Mouse (Mus musculus) erythroblast, embryonic 14.5 days (primary cell): ENCODE results near the gene Fbxl17. TPM values are rescaled to one million over a fixed set of nuclear protein-coding genes. Genes with fewer than 3 reads are reported as not detected.

Experiments
- H3K27me3 ChIP-seq: 2 replicates; pipeline ENCODE4 v1.6.1; 2012; ENCODE audit warnings: inconsistent platforms; ENCODE audit not compliant: control insufficient read depth
- H3K36me3 ChIP-seq: 2 replicates; pipeline ENCODE4 v1.6.1; 2012; ENCODE audit warnings: mild to moderate bottlenecking, inconsistent platforms; ENCODE audit not compliant: control insufficient read depth
- H3K4me1 ChIP-seq: 2 replicates; pipeline ENCODE4 v1.6.1; 2012; ENCODE audit warnings: inconsistent platforms; ENCODE audit not compliant: control insufficient read depth
- H3K4me3 ChIP-seq: replicated peaks from 2 replicates; pipeline ENCODE3; 2012; ENCODE audit warnings: moderate library complexity, mild to moderate bottlenecking, inconsistent platforms
- H3K9me3 ChIP-seq: 2 replicates; pipeline ENCODE4 v1.6.1; 2012; ENCODE audit warnings: low read length, inconsistent platforms, mixed read lengths; ENCODE audit not compliant: control insufficient read depth
- GATA1 ChIP-seq: IDR thresholded peaks from 2 replicates; pipeline ENCODE4 v1.6.1; 2012; ENCODE audit warnings: low read length, inconsistent platforms, mixed read lengths
- TAL1 ChIP-seq: IDR thresholded peaks from 3 replicates; pipeline ENCODE4 v1.6.1; 2012; ENCODE audit warnings: low read length, inconsistent platforms, mixed read lengths
- polyA plus RNA-seq: library from polyadenylated mRNA; stranded (reverse); fragments of >175 nt; gene quantifications from 2 replicates; pipeline ENCODE4 v1.2.3, GENCODE M21; 2012

Gene Fbxl17
- polyA plus RNA-seq, 1 experiment = 0.48 TPM

DNA sequence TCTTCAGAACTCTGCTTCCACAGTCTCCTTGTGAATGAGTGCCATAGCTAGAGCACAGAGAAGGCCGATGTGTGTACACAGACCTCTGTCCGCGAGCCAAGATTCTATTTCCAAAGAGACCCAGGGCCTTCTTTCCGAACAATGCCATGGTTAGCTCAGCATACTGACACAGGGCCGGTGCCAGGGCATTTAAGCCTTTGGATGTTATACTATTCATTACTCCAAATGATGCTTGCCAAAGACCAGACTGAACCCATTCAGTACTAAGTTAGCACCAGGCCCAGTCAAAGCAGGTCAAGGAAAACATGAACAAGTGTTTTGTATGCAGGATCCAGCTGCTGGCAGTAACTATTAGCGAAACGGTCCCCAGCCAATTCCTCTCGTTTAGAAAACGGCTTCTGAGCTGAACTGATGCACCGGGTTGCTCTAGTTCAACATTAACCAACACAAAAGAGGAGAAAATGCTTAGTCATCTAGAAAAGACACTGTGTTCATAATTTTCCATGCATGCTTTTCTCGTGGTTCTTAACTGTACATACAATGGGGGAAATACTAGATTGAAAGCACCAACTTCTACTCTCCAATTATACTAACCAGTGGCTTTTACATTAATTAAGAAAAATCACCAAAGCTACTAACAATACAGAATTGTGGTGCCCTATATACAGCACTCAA is 214.4 kb downstream of the Fbxl17 start:
- TF ChIP-seq GATA1 = no peak
- no peak for TF ChIP-seq TAL1
- no peaks in the 10 kb centered on the region for H3K9me3 ChIP-seq
- H3K4me1 ChIP-seq = peaks cover 27% of the 10 kb centered on the region

DNA sequence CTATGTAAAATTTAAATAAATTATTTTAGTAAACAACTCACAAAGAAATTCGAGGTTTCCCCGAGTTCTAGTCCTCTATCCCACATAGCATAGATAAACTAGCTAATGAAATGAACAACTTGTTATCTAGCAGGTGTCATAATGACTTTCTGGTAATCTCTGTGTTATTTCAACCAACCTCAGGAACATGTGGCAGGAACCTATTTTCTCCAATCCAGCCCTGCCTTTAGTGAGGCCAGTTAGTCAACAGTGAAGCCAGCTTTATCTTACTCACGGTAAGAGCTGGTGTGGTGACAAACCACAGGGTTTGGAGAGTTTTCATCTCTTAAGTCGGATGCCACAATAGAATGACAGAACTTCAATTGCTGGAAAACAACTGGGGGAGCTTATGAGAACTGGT is 215.7 kb downstream of the Fbxl17 start:
- Histone ChIP-seq H3K4me3 (no peak overlapping the region), H3K27me3 (no peaks in the 10 kb centered on the region), H3K36me3 (no peaks in the 10 kb centered on the region), H3K9me3 (no peaks in the 10 kb centered on the region), H3K4me1 (peaks cover 24% of the 10 kb centered on the region)
- no peak for TF ChIP-seq GATA1
- no peak for TF ChIP-seq TAL1

More for the DNA sequence above, 214.4 kb downstream of the Fbxl17 start:
- Histone ChIP-seq H3K27me3 (no peaks in the 10 kb centered on the region), H3K36me3 (no peaks in the 10 kb centered on the region), H3K4me3 (no peak overlapping the region)

DNA sequence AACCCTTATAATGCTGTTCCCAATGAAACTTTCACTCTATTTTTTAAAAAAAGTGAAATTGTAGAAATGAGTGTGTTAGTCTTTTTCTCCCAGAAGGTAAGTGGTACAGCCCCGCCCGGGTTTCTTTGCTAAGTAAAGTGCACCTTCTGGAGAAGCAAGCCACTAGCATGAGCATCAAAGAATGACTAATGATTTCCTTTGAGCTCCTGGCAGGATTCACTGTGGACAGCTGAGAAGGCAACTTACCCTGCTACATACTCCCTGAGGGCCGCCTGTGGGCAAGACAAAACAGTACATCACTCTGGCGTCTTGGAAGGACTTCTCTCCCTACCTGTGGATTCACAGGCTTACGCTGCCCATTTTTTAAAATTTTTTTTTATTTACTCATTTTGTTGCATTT is 217.8 kb downstream of the Fbxl17 start:
- Histone ChIP-seq H3K27me3 (no peaks in the 10 kb centered on the region), H3K4me3 (no peak overlapping the region), H3K9me3 (no peaks in the 10 kb centered on the region), H3K4me1 (peaks cover 23% of the 10 kb centered on the region), H3K36me3 (no peaks in the 10 kb centered on the region)
- no peak for TF ChIP-seq GATA1
- TF ChIP-seq TAL1 = no peak

DNA sequence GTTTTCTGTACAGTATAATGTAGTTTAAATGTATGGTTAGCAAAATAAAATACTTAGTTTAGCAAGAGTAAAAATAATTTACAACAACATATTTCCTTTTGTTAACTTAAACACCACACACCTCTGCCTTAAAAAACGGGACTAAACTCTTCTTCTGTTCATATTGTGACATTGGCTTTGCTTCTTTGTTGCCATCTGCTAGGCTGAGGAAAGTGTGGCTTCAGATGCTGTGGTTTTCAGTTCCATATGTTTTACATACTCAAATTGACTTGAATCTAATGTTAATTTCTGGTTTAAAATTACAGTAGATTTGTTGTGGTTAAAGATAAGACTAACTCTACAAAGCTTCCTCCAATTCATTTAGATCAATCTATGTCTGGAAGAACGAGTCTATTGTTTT is 218.8 kb downstream of the Fbxl17 start:
- peaks cover 23% of the 10 kb centered on the region for H3K4me1 ChIP-seq
- TF ChIP-seq TAL1 (no peak), GATA1 (no peak)
- H3K36me3 ChIP-seq = no peaks in the 10 kb centered on the region
- no peak overlapping the region for H3K4me3 ChIP-seq
- no peaks in the 10 kb centered on the region for H3K27me3 ChIP-seq
- no peaks in the 10 kb centered on the region for H3K9me3 ChIP-seq

DNA sequence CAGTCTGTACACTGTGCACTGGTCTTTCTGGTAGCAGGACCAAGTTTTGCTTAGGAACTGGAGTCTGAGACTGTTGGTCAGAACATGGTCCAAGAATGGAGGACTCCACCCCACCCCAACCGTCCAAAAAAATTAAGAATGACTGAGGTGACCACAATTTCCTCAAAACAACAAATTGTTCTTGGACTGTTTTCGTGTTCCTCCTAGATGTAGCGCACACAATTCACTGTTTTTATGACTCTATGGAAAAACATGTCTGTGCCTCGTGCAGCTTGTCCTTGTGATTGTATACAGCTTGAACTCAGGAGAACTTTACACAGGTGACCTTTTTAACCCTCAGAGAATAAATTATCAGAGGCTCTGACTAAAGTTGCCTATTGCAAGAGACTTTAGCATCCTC is 220.7 kb downstream of the Fbxl17 start:
- Histone ChIP-seq H3K36me3 (no peaks in the 10 kb centered on the region), H3K4me1 (peaks cover 12% of the 10 kb centered on the region), H3K27me3 (no peaks in the 10 kb centered on the region), H3K4me3 (no peak overlapping the region), H3K9me3 (no peaks in the 10 kb centered on the region)
- no peak for TF ChIP-seq TAL1
- no peak for TF ChIP-seq GATA1

DNA sequence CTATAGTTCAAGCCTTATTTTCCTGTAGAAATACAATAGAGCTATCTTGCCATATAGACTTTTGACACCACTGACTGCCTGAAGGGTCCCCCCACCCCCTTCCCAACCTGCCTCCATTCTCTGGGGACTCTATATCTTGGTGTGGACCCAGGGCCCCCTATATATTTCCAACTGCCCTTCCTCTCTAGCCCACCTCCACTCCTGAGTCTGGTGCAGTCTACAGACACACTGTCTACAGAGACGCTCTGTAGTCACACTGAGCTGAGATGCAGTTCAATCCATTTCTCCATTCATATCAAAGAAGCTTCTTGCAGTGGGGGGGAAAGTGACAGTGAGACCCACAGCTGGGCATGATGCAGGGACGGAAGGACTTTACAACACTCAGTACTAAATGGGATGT is 226.5 kb downstream of the Fbxl17 start:
- no peak for TF ChIP-seq TAL1
- no peak for TF ChIP-seq GATA1
- no peaks in the 10 kb centered on the region for H3K27me3 ChIP-seq
- H3K9me3 ChIP-seq = no peaks in the 10 kb centered on the region
- H3K4me3 ChIP-seq = no peak overlapping the region
- peaks cover 2% of the 10 kb centered on the region for H3K36me3 ChIP-seq
- peaks cover 16% of the 10 kb centered on the region for H3K4me1 ChIP-seq

DNA sequence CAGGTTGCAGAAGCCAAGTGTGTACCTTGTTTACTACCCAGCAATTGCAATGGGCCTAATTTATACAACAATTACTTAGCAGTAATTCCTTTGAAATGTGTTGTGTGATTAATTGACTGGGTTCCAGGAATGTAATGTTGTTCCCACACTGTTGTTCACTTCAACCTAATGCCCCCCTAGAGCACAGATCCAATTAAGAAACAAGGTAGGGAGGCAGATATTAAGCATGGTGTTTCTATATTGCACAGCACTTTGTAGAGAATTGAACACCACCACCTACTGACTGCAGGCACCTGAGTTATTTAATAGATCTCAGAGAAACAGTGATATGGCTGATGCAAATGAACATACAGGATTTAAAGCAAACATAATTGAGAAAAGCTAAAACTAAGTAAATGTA is 226.9 kb downstream of the Fbxl17 start:
- Histone ChIP-seq H3K27me3 (no peaks in the 10 kb centered on the region), H3K9me3 (no peaks in the 10 kb centered on the region), H3K4me3 (no peak overlapping the region), H3K4me1 (peaks cover 16% of the 10 kb centered on the region), H3K36me3 (peaks cover 2% of the 10 kb centered on the region)
- TF ChIP-seq GATA1 (no peak), TAL1 (no peak)

DNA sequence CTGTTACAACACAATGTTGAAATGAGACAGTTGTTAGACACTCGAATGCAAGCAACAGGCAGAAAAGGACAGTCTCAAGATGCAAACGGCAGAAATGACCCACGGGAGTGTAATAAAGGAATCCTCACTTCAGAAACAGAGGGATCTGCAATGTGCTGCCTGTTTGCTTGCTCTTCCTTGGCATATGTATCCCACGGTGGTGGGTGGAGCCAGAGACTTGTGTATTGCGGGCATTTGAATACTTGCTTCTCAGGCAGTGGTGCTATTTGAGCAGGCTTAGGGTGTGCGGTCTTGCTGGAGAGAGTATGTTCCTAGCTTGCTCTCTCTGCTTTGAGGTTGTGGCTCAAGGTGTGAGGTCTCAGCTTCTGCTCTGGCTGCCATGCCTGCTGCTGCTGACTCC is 228.8 kb downstream of the Fbxl17 start:
- Histone ChIP-seq H3K9me3 (no peaks in the 10 kb centered on the region), H3K27me3 (no peaks in the 10 kb centered on the region), H3K4me3 (no peak overlapping the region), H3K36me3 (peaks cover 2% of the 10 kb centered on the region), H3K4me1 (peaks cover 25% of the 10 kb centered on the region)
- TF ChIP-seq GATA1 (no peak), TAL1 (no peak)

DNA sequence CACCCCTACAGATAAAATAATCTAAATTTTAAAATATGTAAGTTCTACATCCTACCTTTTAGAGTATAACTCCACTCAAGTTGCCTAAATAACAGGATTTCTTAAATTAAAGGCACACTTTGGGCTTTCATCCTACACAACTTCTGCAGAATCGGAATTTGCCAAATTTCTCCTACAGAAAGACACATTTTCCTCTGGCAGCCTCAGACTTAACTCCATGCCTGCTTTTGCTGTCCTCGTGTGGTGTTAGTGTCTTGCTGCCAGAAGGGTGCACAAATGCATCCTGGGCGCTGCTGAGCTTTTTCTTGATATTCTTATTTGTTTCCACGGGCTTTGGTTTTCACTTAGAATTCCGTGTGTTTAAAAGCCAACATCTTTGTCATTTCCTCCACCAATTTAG is 229.3 kb downstream of the Fbxl17 start:
- Histone ChIP-seq H3K9me3 (no peaks in the 10 kb centered on the region), H3K4me1 (peaks cover 30% of the 10 kb centered on the region), H3K27me3 (no peaks in the 10 kb centered on the region), H3K4me3 (no peak overlapping the region), H3K36me3 (peaks cover 2% of the 10 kb centered on the region)
- TF ChIP-seq GATA1 (no peak), TAL1 (no peak)

DNA sequence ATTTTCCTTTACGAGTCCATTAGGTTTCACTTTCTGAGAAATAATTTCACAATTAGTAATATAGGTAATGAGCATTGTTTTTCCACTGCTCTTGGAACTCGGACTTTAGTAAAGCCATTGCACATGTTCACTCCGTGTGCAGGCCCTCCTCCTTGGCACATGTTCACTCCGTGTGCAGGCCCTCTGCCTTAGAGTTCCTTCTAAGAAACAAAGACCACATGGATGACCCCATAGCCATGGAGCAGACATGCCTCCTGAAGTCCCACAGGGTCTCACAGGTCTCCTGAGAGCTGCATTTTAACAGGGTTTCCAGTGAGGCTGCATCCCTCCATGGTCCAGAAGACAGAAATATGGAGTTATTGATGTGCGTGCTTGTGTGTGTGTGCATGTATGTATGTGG is 237.1 kb downstream of the Fbxl17 start:
- TF ChIP-seq GATA1 (no peak), TAL1 (no peak)
- Histone ChIP-seq H3K9me3 (no peaks in the 10 kb centered on the region), H3K4me1 (peaks cover 75% of the 10 kb centered on the region), H3K36me3 (peaks cover 8% of the 10 kb centered on the region), H3K4me3 (no peak overlapping the region), H3K27me3 (no peaks in the 10 kb centered on the region)
